Mouse (Mus musculus) ovary, postnatal 10 days (tissue): ENCODE results near the gene Scd1.

Source experiments
- DNase-seq: peaks from one replicate; pipeline ENCODE4 v3.0.0; 2022; ENCODE audit warnings: low spot score

The Scd1 gene

GRCm38 (mm10) chr19:44407341-44408222, at the start of gene Scd1:
Scd1 (minus strand) TSS chr19:44407879.
- DNase-seq = peak; percentile 33

- DNase-seq = no peak
Observed at GRCm38 (mm10) chr19:44455356-44455755, 47.7 kb upstream of the Scd1 start.

DNA sequence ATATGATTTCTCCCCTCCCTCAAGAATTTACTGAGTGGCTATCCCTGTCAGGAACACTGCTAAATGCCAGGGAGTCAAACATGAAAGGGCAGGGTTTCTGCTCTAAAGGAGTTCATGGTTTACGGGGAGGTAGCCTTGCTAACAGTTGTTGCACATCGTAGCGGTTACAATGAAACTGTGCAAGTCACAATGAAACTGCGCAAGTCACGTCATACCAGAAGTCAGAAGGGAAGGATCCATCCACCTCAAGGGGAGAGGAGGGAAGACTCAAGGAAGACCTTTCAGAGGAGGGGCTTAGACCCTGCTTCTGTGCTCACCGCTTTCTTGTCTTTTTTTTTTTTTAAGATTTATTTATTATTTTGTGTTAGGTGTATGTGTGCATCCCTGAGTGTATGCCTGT, 47.2 kb upstream of the Scd1 start:
- DNase-seq = no peak

GRCm38 (mm10) chr19:44447927-44448326, 40.2 kb upstream of the Scd1 start:
- DNase-seq = no peak

DNA sequence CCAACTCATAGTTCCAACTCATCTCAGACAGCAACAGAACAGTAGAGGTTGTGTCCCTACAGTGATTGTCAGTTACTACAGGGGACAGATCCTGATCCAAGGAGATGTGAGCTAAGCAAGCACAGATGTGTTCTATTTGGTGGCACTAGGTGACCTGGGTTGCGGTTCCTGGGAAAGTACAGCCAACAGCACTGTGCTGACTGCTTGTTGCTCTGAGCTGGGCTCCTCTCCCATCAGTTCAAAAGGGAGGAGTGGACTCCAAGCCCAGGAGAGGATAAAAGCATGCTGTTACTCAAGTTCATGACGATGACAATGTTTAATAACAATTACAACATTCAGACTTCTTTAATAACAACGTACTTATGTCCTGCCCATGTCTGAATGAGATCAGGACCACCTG, 38.1 kb upstream of the Scd1 start:
- DNase-seq = no peak

DNA sequence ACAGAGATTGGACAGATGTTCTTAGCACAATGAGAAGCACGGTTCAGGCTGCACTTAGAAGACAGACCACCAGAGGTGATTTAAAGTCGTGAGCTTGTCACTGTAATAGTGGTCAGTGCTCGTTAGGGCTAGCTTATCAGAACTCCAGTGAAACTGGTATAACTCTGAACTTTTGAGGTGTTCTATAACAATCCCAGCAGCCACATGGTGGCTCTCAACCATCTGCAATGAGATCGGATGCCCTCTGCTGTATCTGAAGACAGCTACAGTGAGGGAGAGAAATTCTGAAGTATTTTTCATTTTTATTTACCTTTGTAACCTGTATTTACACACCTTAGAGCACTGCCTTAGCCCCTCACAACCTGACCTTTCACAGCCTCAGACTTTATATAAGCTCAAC, 31.6 kb upstream of the Scd1 start:
- DNase-seq = no peak

DNA sequence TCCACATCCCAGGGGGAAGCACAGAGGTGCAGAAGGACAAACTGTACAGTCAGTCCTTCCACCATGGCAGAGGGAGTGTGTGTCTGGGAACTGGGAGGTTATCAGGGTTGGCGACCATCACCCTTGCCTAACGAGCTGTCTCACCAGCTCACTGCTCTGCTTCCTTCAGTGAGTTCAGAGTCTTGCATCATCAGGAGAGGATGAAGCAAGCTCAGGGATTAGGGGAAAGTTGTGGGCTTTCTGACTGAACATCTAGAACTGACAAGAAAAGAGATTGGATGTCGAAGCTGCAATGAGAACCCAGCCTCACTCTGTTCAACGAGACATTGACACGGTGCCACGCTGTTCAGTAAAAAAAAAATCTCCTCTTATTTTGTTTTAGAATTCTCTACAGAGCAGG, 30.3 kb upstream of the Scd1 start:
- DNase-seq = no peak

GRCm38 (mm10) chr19:44432084-44432483, 24.4 kb upstream of the Scd1 start:
- no peak for DNase-seq

DNA sequence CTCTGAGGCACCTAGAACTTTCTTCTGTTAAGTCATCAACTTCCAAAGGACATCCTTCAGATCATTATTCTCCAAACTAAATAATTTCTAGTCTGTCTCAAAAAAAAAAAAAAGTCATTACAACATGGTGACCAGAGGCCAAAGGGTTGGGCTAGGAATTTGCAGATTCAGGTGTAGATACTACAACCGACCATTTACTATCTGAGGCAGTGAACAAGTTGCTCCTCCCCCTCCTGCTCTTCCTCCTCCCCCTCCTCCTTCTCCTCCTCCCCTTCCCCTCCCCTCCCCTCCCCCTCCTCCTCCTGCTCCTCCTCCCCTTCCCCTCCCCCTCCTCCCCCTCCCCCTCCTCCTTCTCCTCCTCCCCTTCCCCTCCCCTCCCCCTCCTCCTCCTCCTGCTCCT, 20.0 kb upstream of the Scd1 start:
- DNase-seq = no peak

DNA sequence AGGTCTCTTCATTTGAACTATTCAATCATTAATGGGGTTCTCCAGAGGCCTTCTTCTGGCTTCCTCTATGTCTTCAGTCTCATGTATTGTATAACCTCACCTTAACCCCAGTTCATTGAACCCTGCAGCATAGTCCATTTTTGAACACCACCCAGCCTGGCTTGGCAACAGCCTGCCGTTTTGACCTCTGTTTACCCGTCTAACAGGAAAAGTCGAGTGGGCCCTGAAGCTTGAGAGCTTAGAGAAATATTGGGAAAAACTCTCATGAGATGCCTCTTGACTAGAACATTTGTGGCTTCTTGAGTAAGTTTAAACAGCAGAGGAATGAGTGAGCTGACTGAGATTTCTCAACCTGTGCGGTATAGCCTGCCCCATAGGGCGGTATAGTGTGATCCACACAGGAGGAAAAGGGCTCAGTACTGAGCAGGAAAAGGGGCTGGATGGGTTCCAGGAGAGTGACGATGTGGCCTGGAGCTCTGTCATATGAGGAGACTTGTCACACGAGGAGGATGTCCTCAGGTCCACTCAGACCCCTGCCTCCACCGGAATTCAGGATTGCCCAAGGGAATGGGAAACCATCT, 14.5 kb upstream of the Scd1 start:
- no peak for DNase-seq

DNA sequence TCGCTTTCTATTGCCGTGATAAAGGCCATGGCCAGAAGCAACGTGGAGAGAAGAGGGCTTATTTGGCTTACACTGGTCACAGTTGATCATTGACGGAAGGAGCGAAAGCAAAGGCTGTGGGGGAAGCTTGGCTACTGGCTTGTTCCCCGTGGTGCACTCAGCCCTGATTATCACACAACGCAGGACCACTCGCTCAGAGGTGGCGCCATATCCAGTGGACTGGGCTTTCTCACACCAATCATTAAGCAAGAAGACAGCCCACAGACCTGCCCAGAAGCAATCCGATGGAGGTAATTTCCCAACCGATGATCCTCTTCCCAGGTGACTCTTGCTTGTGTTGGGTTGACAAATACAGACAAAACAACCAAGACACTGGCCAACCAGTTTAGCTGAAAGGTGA, 11.9 kb upstream of the Scd1 start:
- no peak for DNase-seq

GRCm38 (mm10) chr19:44418945-44419344, 11.3 kb upstream of the Scd1 start:
- DNase-seq = peak; percentile 56

- no peak for DNase-seq
Observed at GRCm38 (mm10) chr19:44418544-44418943, 10.9 kb upstream of the Scd1 start.

GRCm38 (mm10) chr19:44418061-44418460, 10.4 kb upstream of the Scd1 start:
- no peak for DNase-seq

GRCm38 (mm10) chr19:44417448-44417847, 9.8 kb upstream of the Scd1 start:
- no peak for DNase-seq

DNA sequence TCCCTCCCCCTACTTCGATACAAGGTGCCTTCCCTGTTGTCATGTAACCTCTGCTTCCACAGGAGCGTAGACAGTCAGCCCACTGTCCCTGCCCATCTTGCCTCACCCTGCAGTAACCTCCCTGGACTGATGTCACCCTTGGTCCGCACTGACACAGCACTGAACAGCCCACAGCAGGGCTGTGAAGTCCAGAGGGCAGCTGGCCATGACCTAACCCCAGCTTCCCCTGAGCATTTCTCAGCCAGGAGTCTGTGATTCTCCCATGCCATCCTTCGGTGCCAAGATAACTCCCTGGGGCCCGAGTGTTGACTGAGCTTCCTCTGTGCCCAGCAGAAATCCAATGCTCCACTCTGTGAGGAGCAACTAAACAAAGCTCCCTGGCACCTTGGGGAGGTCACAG, 8.6 kb upstream of the Scd1 start:
- DNase-seq = no peak

- DNase-seq = no peak
Observed at GRCm38 (mm10) chr19:44415464-44415863, 7.8 kb upstream of the Scd1 start.

- no peak for DNase-seq
Observed at GRCm38 (mm10) chr19:44410269-44410992, 2.8 kb upstream of the Scd1 start.

DNA sequence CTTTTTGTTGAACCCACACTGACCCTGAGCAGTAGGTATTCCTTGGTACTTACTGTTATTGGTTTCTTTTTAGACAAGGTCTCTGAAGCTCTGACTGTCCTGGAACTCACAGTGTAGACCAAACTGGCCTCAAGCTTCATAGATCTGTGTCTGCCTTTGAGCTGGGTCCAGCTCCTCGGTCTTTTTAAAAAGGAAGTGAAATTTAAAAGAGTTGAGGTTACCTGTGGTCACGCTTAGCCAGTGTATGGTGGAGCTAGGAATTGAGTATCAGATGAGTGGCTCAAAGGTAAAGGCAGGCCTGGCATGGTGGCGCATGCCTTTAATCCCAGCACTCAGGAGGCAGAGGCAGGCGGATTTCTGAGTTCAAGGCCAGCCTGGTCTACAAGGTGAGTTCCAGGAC, 916 bp upstream of the Scd1 start:
- DNase-seq = no peak

DNA sequence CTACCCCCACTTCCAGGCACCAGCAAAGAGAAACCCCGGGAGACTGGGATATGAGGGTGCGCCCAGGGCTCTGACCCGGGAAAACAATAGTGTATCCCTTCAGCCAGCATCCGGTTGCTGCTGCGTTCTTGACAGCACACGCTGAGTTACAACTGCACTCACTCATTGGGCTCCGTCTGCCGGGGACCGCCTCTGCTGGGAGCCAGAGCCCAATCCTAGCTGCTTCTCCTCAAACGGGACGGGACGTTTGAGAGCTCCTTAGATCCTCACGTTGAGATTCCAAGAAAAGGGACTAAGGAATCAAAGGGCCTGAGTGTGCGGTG, 505 bp upstream of the Scd1 start:
- DNase-seq = peak; percentile 23

DNA sequence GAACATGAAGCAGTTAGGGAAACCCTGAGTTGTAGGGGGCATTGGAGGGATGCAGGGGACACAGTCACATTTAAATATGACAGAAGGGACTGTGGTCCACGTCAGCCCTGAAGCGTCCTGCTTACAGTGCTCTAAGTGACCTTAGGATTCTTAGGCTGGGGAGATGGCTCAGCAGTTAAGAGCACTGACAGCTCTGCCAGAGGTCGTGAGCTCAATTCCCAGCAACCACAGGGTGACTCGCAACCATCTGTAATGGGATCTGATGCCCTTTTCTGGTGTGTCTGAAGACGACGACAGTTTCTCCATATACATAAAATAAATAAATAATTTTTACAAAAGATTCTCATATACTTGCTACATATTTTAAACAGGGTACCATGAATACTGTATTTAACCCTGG, 4.1 kb downstream of the Scd1 start:
- no peak for DNase-seq

GRCm38 (mm10) chr19:44400484-44401197, 7.0 kb downstream of the Scd1 start:
- DNase-seq = no peak

DNA sequence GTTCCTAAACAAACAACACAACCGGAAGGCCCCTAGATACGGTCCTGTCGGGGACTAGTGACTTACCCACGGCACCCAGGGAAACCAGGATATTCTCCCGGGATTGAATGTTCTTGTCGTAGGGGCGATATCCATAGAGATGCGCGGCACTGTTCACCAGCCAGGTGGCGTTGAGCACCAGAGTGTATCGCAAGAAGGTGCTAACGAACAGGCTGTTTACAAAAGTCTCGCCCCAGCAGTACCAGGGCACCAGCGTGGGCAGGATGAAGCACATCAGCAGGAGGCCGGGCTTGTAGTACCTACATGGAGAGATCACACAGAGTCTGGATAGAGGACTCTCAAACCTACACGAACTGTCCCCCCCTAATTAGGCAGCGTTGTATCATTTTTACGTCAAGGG, 7.6 kb downstream of the Scd1 start:
- no peak for DNase-seq
